Mouse (Mus musculus) heart, adult 8-10 months (tissue): ENCODE results near the gene Tut1. TPM values are rescaled to one million over a fixed set of nuclear protein-coding genes. Genes with fewer than 3 reads are reported as not detected.

Experiments
- DNase-seq: peaks from one replicate; pipeline ENCODE4 v3.0.0; 2022; ENCODE audit warnings: low spot score
- total RNA-seq, 4 experiments: library from RNA; stranded (reverse); gene quantifications; 2 replicates each; pipeline ENCODE4 v1.2.4; 2022

Gene Tut1
- total RNA-seq, 4 experiments from 2014 or later = 8.1 to 10.3 (median 8.6) TPM

DNA sequence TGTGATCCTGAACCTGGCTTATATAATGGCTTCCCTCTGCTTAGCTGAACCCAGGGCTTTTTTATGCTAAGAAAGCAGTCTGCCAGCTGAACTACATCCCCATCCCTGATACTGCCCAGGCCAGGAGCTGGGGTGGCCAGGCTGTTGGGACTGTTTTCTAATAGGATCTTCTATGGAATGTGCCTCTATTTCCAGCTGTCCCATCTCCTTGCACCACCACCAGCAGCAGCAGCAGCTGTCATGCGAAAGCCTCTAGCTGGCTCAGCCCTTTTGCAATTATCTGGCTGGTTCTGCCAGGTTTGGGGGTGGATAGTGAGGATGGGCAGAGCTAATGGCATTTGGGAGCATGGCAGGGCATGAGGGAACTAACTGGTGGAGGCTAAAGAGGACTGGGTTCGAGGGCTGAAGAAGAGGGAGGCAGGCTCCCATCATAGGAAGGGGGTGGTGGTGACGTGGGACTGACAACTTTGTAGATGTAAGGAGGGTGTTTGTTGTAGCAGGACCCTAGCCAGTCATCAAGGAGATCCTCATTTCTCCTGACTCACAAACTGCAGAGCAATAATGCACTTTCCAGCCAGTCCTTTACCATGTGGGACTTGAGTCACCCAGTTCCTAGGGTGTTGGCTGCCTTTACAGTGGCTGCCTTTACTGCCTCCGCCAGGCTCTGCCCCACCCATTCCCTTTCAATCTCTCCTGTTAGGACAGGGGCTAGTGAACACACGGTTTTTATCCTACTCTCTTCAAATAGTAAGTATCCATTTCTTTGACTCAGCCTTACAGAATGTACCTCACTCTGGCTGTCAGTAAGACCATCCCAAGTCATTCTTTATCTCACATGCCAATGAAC is 28.9 kb downstream of the Tut1 start:
- no peak for DNase-seq

DNA sequence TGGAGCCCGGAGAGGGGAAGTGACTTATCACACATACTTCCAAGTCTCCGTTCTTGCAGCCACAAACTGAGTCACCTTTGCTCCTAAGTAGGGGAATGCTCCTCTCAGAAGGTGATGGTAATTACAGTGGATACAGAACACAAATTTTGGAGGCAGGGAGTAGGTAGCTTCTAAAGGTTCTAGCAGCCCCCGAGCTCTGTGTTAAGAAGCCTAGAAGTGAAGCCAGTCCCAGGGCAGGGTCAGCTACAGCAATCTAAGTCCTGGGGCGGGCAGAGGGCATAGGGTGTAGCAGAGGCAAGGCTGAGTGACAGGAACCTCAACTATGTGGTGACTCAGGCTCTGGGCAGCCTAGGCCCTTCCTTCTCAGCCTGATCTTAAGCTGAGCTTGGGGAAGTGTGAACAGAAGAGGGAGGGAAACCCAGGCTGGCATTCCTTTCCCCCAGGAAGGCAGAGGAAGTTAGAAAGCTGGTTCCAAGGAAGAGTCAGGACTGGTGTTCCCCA is 29.6 kb downstream of the Tut1 start:
- DNase-seq = no peak

DNA sequence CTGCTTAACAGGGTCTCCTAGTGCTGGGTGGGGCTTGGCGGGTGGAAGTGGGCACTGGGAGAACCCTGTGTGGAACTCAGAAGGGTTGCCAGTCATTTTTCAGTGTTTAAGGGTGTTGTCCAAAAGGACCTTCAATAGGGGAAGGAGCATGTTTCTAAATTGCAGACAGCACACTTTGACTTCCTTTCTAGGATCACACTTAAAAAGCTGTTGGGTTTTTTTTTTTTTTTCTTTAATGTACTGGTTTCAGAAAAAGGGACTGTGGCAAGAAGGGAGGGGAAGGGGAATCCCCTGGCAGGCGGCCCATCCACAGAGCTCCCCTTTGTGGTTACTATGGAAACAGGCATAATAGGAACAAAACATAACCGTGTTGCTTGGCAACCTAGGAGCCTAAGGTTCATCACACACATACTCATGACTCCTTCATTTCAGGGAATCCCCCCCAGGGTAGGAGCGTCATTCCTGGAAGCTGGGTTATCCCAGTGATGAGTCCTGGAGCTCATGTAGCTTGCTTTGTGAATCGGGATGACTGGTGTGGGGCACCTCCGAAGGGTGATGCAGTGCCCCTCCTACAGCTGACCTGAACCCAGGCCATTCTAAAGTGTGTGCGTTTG is 30.7 kb downstream of the Tut1 start:
- DNase-seq = peak; percentile 83

DNA sequence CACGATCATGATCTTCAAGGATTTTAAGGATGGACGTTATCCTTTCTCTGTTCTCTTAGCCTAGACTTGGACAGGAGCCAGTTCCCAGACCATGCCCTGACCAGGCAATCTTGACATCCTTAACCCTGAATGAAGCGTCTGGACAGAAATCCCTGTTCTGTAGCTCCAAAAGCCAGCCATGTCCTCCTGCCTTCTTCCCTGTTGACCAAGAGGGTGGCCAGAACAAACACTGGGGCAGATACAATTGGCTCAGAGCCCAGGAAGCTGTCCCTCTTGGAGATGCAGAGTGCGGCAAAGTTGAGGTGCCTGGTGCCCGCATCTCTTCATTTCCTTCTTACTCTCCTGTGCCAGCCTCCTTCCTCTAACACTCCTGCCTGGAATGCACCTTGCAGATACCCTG is 32.2 kb downstream of the Tut1 start:
- no peak for DNase-seq

DNA sequence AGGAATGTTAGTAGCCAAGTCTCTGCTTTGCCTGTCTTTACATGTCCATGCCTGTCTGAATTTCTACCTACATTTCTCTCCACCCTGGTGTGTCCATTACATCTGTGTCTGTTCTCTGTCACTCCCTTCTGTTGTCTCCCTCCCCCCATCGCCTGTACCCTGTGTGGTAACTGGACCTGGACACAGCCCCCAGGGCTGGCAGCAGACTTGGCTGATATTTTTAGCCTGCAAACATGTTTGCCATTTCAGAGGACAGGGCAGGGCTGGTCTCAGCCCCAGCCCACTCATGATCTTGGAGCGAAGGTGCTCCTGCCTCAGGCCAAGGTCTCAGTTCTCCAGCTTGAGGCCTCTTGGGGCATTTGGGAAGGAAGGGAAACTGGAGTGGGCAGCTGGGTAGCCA is 34.2 kb downstream of the Tut1 start:
- DNase-seq = no peak

DNA sequence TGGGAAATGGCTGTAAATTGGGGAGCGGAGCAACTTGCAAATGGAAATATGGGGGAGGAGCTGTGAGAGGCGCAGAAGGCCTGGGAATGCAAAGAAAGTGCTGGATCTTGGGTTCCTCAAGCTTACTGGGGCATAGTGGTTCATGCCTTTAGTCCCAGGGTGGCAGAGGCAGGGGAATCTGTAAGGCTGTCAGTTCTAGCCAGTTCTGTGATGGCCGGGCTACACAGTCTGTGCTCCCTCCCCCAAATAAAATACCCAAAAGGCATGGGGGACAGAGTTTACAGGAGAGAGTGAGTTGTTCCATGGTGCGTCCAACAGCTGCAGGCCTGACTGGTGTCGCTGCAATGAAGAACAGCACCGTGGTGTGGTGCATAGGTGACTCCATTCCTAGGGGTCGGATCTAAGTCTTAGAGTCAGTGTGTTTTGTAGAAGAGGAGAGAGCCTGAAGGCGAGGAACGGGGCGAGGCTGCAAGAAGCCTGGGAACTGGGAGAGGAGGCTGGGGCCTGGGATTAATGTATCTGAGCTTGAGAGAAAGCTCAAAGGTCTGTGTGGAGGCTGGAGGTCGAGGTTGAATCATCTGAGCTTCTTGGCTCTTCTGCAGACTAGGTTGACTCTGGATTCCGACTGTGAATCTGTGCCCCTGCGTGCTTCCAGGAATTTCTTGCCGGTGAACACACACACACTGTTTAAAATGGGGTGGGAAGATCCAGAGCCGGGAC is 34.9 kb downstream of the Tut1 start:
- no peak for DNase-seq

DNA sequence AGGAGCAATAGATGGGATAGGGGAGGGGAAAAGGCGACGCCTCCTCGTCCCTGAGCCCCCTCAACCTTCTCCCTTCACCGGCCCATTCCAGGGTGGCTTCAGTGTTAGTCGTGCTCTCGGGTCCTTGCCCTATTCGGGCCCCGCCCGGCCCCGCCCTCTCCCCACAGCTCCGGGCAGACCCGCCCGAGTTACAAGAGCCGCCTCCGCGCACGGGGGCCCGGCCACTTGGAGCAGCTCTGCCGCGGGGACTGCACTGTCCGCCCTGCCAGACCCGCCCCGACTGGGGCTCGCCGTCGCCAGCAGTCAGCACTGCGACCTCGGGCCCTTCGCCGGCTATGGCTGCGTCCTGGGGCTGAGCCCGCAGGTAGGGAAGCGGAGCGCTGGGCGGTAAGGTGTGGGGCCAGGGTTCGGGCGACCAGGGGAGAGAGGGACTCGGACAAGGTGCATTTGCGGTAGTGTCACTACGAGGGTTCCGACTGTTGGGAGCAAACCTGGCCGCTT is 35.5 kb downstream of the Tut1 start, which contains the start of gene Ahnak:
Gene Ahnak, plus strand, starts transcription at position 219 of the 501 bp plus-strand sequence.
- DNase-seq = peak; percentile 85

DNA sequence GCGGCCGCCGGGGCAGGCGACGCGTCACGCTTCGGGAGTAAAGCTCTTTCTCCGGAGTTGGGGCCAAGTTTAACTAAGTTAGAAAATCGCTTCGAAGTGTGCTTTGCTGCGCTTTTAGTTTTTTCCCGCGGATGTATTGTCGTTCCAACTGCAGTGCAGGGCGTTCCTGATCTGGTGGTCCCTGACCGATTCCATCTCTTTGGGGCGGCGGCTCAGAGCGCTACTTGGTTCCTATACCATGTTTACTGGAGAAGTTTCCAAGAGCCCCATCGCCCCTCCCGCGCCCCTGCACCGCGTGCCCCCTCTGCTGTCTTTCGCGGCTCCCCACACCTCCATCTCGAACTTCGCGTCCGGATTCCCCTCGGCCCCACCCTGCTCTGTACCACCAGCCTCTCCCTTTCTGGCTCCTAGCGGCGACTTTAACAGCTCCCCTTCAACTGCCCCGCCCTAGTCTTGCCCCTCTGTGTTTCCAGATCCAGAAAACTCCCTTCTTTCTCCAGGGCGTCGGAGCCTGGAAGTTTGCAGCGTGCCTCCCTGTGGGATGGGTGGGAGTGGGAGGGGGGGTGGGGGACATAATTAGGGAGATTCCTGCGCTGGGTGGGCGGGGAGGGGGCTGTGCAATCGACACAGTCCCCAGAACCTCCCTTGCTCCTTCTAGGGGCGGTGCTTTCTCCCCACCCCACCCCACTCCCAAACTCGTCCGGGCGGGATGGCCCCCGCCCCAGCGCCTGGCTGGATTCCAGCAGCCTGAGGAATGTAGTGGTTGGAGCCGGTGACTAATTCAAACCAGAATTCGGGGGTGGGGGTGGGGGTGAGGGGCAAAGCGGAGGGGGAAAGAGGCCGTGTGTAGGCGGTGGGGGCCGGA is 36.2 kb downstream of the Tut1 start:
- peak; percentile 91 for DNase-seq

DNA sequence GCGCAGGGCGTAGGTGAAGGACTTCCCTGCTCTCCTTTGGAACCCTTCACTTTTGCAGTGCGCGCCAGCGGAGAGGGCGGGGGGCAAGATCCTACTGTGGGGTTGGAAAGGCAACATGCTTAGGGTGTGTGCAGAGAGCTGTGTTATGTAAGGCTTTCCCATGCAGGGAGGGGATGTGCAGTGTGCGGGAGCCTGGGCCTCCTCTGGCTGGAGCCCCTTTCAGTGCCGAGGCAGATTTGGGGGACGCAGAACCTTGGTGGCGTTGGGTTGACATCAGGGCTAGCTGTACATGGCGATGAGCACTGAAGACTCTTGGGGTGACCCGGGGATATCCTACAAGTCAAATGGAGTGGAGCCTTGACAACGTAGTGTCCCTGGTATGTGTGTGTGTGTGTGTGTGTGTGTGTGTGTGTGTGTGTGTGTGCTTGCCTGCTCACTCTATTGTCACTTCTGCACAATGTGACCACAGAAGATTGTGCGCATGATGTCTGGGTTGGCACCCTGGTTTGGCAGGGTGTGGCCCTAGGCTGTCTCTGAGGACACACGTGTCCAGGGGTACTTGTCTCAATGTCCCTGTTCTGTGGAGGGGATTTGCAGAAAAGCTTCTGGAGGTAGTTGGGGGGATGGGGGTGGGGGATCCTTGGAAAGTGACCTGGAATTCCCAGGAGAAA is 36.9 kb downstream of the Tut1 start:
- no peak for DNase-seq

DNA sequence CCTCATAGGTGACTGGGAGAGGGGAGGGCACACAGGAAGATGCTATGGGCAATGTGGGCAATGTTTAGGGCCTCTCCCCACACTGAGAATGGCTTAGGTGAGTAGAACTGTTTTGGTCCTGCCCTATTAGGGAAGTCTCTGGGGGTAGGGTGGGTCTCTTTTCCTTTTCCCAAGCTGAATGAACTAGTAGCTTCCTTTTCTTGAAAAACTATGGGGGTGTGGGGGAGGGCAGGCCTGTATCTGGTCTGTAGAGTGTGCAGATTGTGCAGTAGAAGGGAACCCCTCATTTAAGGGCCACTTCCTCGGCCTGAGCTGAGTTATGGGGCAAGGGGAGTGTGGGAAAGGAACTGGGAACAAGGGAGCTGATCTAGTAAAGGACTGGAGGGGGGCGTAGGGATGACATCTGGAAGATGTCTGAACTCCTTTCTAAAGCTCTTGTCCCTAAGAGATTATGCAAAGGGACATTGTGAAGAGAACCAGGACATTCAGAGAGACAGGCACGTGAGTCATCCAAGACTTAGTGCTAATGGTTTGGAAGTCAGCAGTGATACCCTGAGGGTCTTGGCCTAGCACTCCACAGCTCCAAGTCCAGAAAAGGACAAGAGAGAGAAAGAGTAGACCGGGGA is 37.7 kb downstream of the Tut1 start:
- DNase-seq = peak; percentile 77

DNA sequence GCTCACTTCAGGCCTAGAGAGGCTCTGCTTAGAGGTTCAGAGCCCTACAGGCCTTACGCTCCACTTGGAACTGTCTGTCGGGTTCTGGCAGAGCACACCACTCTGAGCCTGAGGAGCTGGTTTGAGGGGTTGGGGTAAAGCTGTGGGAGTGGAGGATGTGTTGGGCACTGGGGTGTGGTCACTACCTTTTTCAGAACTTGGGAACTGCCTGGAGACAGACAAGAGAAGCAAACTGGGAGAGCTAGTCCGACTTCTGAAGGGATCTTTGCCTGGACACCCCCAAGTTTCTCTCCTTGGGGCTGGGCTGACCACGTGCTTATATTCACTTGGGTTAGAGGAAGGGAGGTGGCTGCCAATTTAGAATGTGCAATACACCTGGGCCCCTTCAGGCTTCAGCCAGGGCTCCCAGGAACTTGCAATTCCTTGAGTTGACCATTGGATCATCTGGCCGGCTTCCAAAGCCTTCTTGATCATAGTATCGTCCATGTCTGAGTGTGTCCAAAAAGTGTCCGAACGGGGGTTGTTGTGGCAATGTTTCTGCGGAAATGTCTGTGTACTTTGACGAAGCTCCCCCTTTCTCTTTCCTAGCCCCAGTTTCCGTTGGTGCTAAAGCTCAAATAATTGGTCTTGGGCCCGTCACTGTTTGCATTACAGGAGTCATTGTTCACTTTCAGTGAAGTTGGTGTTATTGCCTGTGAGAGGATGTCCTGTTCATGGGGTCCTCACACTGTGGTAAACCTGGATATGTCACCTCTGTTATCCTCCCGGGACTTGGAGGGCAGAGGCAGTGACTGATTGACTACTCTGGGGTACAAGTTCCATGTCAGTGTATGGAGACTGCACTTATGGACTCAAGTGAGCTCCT is 38.5 kb downstream of the Tut1 start:
- peak; percentile 58 for DNase-seq

DNA sequence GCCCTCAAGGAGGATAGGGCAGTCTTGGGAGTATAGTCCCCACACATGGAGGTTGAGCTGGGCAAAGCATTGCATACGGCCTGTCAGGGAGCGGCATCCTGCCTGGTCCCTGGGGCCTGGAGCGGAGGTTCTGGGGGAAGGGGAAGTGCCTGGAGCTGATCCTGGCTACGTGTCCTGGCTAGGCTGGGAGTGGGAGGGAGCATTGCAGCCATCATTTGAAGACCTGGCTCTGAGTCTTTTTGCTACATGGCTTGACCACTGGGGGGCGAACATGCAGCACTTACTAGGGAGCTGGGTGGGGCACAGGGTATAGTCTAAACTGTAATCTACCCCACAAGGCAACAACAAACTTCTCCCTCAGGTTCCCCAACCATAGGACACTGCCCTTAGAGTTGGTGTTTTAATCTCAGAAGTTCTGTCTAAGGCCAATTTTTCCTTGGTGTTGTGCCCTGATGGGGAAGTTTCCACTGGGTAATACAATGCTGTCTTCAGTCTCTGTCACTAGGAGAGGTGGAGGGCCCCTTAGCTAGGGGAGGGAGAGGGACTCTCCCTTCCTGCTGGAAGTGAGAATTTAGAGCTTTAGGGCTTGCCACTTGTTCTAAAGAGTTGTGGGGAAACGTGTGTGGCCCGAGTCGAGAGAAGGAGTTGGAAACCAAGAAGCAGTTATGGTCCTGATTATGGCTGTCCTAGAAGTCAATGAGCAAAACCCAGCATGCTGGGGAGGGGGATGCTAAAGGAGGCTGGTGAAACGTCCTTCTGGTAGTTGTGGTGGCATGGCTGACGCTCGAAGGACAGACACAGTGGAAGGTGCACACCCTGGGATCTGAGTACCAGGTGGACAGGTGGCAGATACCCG is 39.4 kb downstream of the Tut1 start:
- peak; percentile 97 for DNase-seq

DNA sequence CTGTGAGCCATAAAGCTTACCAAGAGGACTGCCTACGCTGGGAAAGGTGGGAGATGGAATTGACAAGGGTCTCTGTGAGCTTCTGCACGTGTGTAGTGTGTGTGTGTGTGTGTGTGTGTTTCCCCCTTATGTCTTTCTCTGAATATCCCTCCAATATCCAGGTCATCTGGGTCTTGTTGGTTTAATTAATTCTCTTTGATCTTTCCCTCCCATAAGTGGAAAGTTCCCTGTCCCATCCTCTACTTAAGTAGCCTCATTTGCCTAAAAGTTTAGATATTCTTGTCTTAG is 39.9 kb downstream of the Tut1 start:
- no peak for DNase-seq

DNA sequence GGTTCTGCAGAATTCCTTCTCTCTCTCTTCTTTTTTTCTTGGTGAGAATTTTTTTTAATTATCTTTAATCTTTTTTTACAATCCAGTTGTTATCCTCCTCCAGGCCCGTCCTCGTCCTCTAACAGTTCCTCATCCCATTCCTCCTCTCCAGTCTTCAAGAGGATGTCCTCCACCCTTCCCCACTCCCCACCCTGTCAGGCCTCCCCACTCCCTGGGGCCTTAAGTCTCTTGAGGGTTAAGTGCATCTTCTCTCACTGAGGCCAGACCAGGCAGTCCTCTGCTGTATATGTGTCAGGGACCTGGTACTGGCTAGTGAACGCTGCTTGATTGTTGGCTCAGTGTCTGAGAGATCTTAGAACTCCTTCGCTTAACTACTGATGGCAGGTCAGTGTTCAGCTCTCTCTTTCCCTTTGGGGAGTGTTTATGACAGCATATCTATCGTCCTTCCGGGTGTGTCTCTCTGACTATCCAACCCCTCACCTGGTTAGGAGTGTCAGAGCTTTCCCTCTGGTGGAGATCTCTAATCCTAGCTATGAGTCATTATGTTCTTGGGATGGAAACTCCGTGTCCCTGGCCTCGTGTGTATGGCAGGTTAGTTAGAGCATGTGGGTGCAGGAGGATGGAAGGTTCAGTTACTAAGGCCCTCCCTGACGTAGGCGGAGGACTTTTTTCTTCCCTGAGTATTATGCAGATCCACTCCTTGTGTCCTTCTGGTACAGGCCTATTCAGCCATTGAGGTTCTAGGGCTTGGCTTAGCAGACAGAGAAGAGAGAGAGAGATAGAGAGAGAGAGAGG is 41.4 kb downstream of the Tut1 start:
- DNase-seq = no peak

DNA sequence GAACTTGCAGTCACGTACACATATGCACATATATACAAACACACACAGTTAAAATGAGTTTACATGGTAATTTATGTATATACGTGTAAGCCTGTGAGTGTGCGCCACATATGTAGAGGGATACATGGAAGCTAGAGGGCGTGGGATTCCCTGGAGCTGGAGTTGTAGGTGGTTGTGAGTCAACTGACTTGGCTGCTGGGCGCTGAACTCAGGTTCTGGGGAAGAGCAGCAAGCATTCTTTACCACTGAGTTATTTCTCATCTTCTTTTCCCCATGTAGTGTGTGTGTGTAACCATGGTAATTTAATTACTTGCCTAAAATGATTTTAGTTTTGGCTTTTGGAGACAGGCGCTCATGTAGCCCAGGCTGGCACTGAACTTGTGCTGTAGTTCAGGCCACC is 43.0 kb downstream of the Tut1 start:
- DNase-seq = no peak

DNA sequence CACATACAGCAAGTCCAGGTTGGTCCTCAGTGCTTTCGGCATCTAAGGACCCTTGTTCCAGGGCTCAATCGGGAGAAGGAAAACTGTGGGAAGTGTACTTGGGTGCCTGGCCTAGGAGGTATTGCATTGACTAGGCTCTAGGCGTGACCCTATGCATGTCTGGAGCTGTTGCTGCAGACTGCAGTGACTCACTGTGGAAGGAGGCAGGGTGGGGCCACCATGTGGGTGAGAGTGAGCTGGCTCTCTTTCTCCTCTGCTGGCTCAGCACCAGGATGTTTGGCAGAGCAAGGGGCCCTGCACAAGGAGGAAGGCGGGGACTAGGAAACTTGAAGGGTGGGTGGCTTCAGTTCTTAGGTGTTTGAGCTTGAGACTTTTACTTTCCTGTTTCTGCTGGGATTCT is 43.9 kb downstream of the Tut1 start:
- peak; percentile 92 for DNase-seq

DNA sequence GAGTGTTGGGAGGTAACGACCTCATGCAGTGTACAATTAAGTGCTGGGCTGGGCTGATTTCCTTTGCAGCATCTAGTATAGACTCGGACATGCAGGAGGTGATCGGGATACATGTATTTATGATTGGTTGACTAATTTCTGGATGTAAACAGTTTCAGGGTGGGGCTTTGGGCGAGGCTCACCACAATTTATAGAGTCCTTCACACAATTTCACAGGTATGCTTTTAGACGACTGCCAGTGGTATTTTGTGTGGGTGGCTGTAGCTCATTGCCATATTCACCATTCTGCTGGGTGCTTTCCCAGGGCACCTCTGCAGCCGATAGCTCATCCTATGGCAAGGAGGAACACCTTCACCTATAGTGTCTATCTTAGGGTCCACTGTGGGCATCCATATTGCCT is 44.9 kb downstream of the Tut1 start:
- DNase-seq = no peak

DNA sequence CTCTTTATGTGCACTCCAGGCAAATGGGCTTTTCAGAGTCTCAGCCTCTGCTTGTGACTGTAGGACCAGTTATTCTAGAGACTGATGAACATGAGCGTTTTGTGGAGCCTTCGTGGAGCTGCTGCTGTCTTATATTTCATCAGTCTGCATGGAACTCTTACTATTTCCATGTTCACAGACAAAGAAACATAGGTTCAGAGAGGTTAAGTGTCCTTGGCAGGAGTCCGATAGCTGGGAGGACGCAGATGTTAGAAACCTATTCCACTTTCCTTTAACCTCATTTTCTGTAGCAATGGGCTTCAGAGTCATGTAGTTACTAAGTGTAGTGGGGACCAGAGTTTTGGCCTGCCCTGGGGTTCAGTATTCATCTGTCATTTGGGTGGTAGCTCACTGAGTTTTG is 45.6 kb downstream of the Tut1 start:
- DNase-seq = no peak
